Mouse (Mus musculus) intestine, embryonic 14.5 days (tissue): ENCODE measurements around the gene Hoxa6. TPM values are rescaled to one million over a fixed set of nuclear protein-coding genes. Genes with fewer than 3 reads are reported as not detected.

Experiments
- ATAC-seq: fragments of 200-750 bp; cut with Nextera tagmentation; replicated peaks from 2 replicates; pipeline ENCODE4 v1.8.0; 2017; ENCODE audit warnings: low read depth, moderate number of reproducible peaks, moderate TSS enrichment, moderate library complexity; ENCODE audit not compliant: low FRiP score, low TSS enrichment
- DNase-seq: peaks from one replicate; pipeline ENCODE4 v3.0.0-alpha.2; 2018; ENCODE audit warnings: low spot score
- H3K27ac ChIP-seq: fragments of 300-500 bp; sonication (generic); 2 replicates; pipeline ENCODE4 v1.5.1; 2014; ENCODE audit warnings: low read depth, mild to moderate bottlenecking, control low read depth
- H3K27me3 ChIP-seq: fragments of 300-500 bp; sonication (generic); replicated peaks from 2 replicates; pipeline ENCODE4 v1.6.1; 2014; ENCODE audit warnings: low read length, control low read depth; ENCODE audit not compliant: control insufficient read depth, insufficient read depth
- H3K36me3 ChIP-seq: fragments of 300-500 bp; sonication (generic); 2 replicates; pipeline ENCODE4 v1.6.1; 2014; ENCODE audit warnings: low read length, control low read depth; ENCODE audit not compliant: control insufficient read depth, insufficient read depth
- H3K4me1 ChIP-seq: fragments of 300-500 bp; sonication (generic); replicated peaks from 2 replicates; pipeline ENCODE4 v1.6.1; 2014; ENCODE audit warnings: low read length, control low read depth, mixed read lengths; ENCODE audit not compliant: control insufficient read depth, insufficient read depth
- H3K4me2 ChIP-seq: fragments of 300-500 bp; sonication (generic); 2 replicates; pipeline ENCODE4 v1.6.1; 2014; ENCODE audit warnings: low read length
- H3K4me3 ChIP-seq: fragments of 300-500 bp; sonication (generic); 2 replicates; pipeline ENCODE4 v1.5.1; 2014; ENCODE audit warnings: low read depth, low read length, control low read depth, mixed read lengths
- H3K9ac ChIP-seq: fragments of 300-500 bp; sonication (generic); 2 replicates; pipeline ENCODE4 v1.6.1; 2014; ENCODE audit warnings: mild to moderate bottlenecking, low read length
- H3K9me3 ChIP-seq: fragments of 300-500 bp; sonication (generic); 2 replicates; pipeline ENCODE4 v1.6.1; 2016; ENCODE audit warnings: low read length, control low read depth; ENCODE audit not compliant: control insufficient read depth
- WGBS: fragments of 180-500 bp; shearing (Covaris S2); extraction: QIAGEN DNeasy Blood & Tissue Kit; methylation state at CpG from one replicate; pipeline ENCODE4 v1.1.7; 2014; 5-methylcytosine and 5-hydroxymethylcytosine counted together
- polyA plus RNA-seq: library from polyadenylated mRNA; unstranded; fragments of >200 nt; fragmentation: Nextera tagmentation; extraction: Ambion mirVana; gene quantifications from 2 replicates; pipeline ENCODE4 v1.2.1, GENCODE M21; 2014

The Hoxa6 gene
- polyA plus RNA-seq, 1 experiment from 2014 or later: 2.5 TPM

DNA sequence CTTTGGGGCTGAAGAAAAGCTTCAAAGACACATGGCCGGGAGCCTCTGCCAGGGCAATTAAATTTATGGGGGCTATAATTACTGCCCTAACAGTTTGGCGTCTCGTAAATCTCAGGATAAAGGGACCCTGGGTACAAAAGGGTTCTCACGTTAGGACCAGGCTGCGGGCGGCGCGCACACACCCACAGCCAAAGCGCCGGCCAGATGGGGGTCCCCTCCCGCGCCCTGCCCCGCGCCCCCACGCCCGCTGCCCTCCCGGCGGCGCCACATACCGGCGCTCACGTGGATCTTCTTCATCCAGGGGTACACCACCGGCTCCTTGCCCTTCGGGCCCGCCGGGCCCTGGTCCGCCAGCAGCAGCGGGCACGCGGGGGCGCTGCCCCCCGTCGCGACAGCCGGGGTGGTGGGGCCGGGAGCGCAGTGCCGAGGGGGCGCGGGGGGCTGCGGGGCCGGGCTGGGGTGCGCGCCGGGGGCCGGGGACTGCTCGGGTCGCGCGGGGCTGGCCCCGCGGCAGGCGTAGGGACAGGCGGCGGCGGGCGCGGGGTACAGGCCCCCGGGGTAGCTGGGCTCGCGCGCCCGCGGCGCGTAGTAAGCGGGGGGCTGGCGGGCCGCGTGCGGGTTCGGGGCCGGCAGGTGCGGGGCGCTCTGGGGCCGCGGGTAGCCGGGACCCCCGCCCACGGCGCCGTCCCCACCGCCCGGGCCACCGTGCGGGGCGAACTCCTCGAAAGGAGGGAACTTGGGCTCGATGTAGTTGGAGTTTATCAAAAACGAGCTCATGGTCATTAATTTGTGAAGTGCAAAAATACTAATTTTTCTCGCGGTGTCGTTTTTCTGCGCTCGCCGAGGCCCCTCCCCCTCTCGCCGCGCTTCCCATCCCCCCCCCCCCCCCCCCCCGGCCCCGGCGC lies 17.4 kb downstream of the Hoxa6 start, which contains the start of gene Hoxa4:
Gene Hoxa4, minus strand, starts transcription at position 848 of the 905 bp plus-strand sequence.
- Histone ChIP-seq H3K4me2 (peak within 1 kb of the TSS; percentile 78), H3K36me3 (peaks cover 3% of the 10 kb centered on the region; the same call in 1 of the 2 replicates), H3K27me3 (no peaks in the 10 kb centered on the region), H3K9ac (peak within 1 kb of the TSS; percentile 91), H3K9me3 (no peaks in the 10 kb centered on the region), H3K4me3 (peak within 1 kb of the TSS; percentile 58), H3K4me1 (peaks cover 66% of the 10 kb centered on the region), H3K27ac (peak within 1 kb of the TSS; percentile 95)
- ATAC-seq (peak; percentile 29; the same call in 1 of the 2 replicates), DNase-seq (no peak)
- under 1% methylated on average over 69 of the region's 102 CpGs for WGBS

DNA sequence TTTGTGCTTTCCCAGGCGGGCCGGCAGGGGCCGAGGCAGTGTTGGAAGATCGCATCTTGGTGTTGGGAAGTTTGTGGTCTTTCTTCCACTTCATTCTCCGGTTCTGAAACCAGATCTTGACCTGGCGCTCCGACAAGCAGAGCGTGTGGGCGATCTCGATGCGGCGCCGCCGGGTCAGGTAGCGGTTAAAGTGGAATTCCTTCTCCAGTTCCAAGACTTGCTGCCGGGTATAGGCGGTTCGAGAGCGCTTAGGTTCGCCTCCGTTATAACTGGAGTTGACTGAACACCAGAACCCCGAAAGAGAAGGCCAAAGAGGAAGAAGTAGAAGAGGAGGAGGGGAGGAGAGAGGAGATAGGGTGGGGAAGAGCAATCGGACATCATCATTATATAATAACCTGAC lies 18.1 kb downstream of the Hoxa6 start:
- peak; percentile 77 for DNase-seq
- Histone ChIP-seq H3K36me3 (peaks cover 3% of the 10 kb centered on the region; the same call in 1 of the 2 replicates), H3K4me1 (peaks cover 67% of the 10 kb centered on the region)

DNA sequence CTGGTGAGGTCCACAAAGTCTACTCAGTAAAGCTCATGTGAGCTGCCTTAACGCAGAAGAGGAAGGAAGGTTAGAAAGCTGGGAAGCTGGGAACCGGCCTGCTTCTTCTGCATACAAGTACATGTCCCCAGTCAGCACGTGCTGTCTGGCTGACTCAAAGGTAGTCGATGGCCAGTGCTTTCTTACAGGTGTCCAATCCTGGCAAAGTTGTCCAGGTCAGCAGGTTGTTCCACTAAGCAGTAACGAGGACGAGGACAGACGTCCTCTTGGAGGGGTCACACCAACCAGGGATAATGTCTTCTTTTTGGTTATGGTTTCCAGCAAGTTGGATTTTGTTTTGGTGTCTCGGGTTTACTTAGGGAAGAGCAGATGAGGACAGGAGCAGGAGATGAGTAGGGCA lies 18.6 kb downstream of the Hoxa6 start:
- 26% methylated on average over 8 of the region's 8 CpGs for WGBS
- peak; percentile 77 for DNase-seq
- H3K9ac ChIP-seq: peak overlapping the region; percentile 91
- H3K4me3 ChIP-seq: peak overlapping the region; percentile 58
- no peak for ATAC-seq
- H3K9me3 ChIP-seq: no peaks in the 10 kb centered on the region
- peak overlapping the region; percentile 78 for H3K4me2 ChIP-seq
- H3K27ac ChIP-seq: peak overlapping the region; percentile 95
- peaks cover 3% of the 10 kb centered on the region; the same call in 1 of the 2 replicates for H3K36me3 ChIP-seq
- H3K27me3 ChIP-seq: no peaks in the 10 kb centered on the region
- H3K4me1 ChIP-seq: peaks cover 69% of the 10 kb centered on the region

More for the DNA sequence above, 18.1 kb downstream of the Hoxa6 start:
- 6% methylated on average over 23 of the region's 23 CpGs for WGBS
- no peak for ATAC-seq
- H3K27me3 ChIP-seq: no peaks in the 10 kb centered on the region
- no peaks in the 10 kb centered on the region for H3K9me3 ChIP-seq
- H3K4me3 ChIP-seq: peak overlapping the region; percentile 58
- H3K27ac ChIP-seq: peak overlapping the region; percentile 95
- H3K9ac ChIP-seq: peak overlapping the region; percentile 91
- peak overlapping the region; percentile 78 for H3K4me2 ChIP-seq

DNA sequence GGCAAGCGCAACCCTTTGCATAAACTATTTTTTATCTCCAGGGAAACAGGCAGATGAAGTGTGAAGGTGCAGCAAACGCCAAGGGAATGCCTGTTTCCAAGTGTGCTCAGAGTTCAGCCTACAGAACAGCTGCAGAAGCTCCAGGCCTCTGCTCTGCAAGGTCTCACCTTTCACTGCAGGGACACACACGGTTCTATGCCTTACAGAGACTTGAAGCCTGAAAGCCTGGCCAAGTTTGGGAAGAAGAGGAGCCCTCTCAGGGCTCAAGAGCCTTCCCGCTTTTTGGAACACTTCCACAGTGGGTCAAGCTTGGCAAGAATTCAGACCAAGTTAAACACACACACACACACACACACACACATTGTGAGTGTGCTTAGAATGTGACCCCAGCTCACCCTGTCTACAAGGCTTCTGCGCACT lies 19.3 kb downstream of the Hoxa6 start:
- Histone ChIP-seq H3K4me2 (peak overlapping the region; percentile 78), H3K4me3 (peak overlapping the region; percentile 58), H3K9ac (peak overlapping the region; percentile 91), H3K36me3 (peaks cover 3% of the 10 kb centered on the region; the same call in 1 of the 2 replicates), H3K27me3 (no peaks in the 10 kb centered on the region), H3K4me1 (peaks cover 69% of the 10 kb centered on the region), H3K27ac (peak overlapping the region; percentile 95), H3K9me3 (no peaks in the 10 kb centered on the region)
- 17% methylated on average over 5 of the region's 5 CpGs for WGBS
- ATAC-seq (0 out of 2 replicates have a peak, but pooled peaks have one; percentile 11), DNase-seq (peak; percentile 73)

DNA sequence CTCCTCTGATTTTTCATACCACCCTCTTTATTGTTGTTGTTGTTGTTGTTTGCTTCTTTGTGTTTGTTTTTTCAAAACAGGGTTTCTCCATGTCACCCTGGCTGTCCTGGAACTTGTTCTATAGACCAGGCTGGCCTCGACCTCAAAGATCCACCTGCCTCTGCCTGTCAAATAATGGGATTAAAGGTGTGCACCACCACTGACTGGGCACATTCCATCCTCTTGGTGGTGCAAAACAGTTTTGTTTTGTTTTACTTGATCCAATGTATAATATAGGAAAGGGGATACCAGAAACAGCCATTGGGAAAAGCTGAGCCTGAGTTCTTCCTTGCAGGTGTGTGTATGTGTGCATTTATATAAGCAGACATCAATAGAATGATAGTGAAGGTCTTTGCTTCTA lies 22.0 kb downstream of the Hoxa6 start:
- H3K36me3 ChIP-seq: peaks cover 8% of the 10 kb centered on the region; the same call in 1 of the 2 replicates
- H3K27me3 ChIP-seq: no peaks in the 10 kb centered on the region
- H3K27ac ChIP-seq: no peak overlapping the region
- peaks cover 76% of the 10 kb centered on the region for H3K4me1 ChIP-seq
- ATAC-seq (no peak), DNase-seq (peak; percentile 50)
- H3K4me2 ChIP-seq: no peak overlapping the region
- WGBS: 61% methylated on average over 1 of the region's 1 CpGs
- no peak overlapping the region for H3K9ac ChIP-seq
- H3K9me3 ChIP-seq: no peaks in the 10 kb centered on the region
- H3K4me3 ChIP-seq: no peak overlapping the region

DNA sequence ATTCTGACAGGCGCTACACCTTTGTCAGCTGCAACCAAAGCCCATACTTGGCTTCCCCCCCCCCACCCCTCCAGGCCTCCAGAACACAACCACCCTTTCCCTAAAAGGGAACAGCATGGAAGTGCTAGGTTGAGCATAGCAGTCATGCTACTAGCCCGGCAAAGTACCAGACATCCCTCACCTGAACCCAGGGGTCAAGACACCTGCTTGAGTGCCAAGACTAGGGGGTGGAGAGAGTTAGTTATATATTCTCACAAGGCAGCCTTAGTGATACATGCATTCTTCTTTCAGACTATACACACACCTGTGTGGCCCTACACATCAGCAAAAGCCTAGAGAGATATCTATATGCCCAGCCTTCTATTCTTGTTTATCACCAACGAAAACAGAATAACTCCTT lies 22.7 kb downstream of the Hoxa6 start:
- Histone ChIP-seq H3K27ac (0 out of 2 replicates have a peak overlapping the region, but pooled peaks have one; percentile 69), H3K27me3 (no peaks in the 10 kb centered on the region), H3K9ac (no peak overlapping the region), H3K4me3 (no peak overlapping the region), H3K36me3 (peaks cover 8% of the 10 kb centered on the region; the same call in 1 of the 2 replicates), H3K4me2 (peak overlapping the region; percentile 39), H3K9me3 (no peaks in the 10 kb centered on the region), H3K4me1 (peaks cover 82% of the 10 kb centered on the region)
- no peak for ATAC-seq
- WGBS: 39% methylated on average over 3 of the region's 3 CpGs
- peak; percentile 54 for DNase-seq

DNA sequence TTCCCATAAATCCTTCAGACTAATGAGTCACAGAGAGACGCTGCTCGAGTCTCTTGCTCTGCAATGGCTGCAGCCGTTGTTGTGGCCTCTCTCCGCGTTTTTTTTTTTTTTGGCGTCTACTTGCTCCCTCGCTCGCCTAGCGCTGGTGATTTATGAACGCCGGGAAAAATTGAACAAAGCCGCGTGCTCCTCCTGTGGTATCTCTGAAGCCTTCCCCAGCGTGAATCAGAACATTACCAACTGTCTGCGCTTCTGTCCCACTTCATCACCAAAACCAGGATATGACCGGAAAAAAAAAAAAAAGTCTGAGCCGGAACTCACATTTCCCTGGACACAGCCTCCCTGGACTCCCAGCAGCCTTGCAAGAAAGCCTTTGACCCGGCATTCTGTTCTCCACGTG lies 23.3 kb downstream of the Hoxa6 start:
- H3K36me3 ChIP-seq: peaks cover 8% of the 10 kb centered on the region; the same call in 1 of the 2 replicates
- no peak for ATAC-seq
- 6% methylated on average over 19 of the region's 19 CpGs for WGBS
- peak overlapping the region; percentile 39 for H3K4me2 ChIP-seq
- 0 out of 2 replicates have a peak overlapping the region, but pooled peaks have one; percentile 11 for H3K4me3 ChIP-seq
- H3K9me3 ChIP-seq: no peaks in the 10 kb centered on the region
- no peaks in the 10 kb centered on the region for H3K27me3 ChIP-seq
- H3K4me1 ChIP-seq: peaks cover 85% of the 10 kb centered on the region
- no peak for DNase-seq
- H3K27ac ChIP-seq: peak overlapping the region; percentile 69
- H3K9ac ChIP-seq: peak overlapping the region; percentile 20; the same call in 1 of the 2 replicates

DNA sequence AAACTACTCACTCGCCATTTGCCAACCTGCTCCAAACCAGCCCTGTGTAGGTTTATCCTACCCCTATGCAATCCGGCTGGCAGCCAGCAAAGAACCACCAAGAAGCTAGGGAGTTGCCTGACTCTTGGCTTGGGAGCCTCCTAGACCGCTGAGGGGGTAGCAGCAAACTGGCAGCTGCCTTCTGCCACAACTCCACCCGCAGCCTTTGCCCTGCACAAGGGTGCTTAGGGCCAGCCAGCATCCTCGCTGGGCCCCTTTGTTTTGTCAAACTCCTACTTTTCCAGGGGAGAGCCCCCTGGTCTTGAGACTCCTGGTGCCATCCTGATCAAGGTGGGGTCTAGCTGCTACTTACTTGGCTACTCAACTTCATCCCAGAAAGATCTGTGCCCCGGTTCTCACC lies 23.9 kb downstream of the Hoxa6 start:
- Histone ChIP-seq H3K9me3 (no peaks in the 10 kb centered on the region), H3K4me3 (no peak overlapping the region), H3K27ac (peak overlapping the region; percentile 69), H3K4me1 (peaks cover 79% of the 10 kb centered on the region), H3K9ac (no peak overlapping the region), H3K27me3 (no peaks in the 10 kb centered on the region), H3K36me3 (peaks cover 9% of the 10 kb centered on the region; the same call in 1 of the 2 replicates), H3K4me2 (peak overlapping the region; percentile 39)
- WGBS: 24% methylated on average over 6 of the region's 6 CpGs
- DNase-seq (no peak), ATAC-seq (no peak)
